Mouse (Mus musculus): ENCODE data around the gene Myoz1.

Gene Myoz1

GRCm38 (mm10) chr14:20672990-20673389 lies 16.6 kb upstream of the Myoz1 start:
- DNase-seq (ENCODE audit: low spot score): no peak

- no peak for DNase-seq (ENCODE audit: low spot score)
Observed at GRCm38 (mm10) chr14:20668154-20668810, 11.9 kb upstream of the Myoz1 start, which contains the start of gene Synpo2l. Synpo2l (minus strand) TSS chr14:20668354.

GRCm38 (mm10) chr14:20667469-20667868 lies 11.1 kb upstream of the Myoz1 start:
- no peak for DNase-seq (ENCODE audit: low spot score)

GRCm38 (mm10) chr14:20664436-20664835 lies 8.1 kb upstream of the Myoz1 start:
- no peak for DNase-seq (ENCODE audit: low spot score)

GRCm38 (mm10) chr14:20663601-20664000 lies 7.3 kb upstream of the Myoz1 start:
- DNase-seq (ENCODE audit: low spot score): no peak

GRCm38 (mm10) chr14:20662740-20663139 lies 6.4 kb upstream of the Myoz1 start:
- DNase-seq (ENCODE audit: low spot score): no peak

GRCm38 (mm10) chr14:20661661-20662331 lies 5.5 kb upstream of the Myoz1 start:
- DNase-seq (ENCODE audit: low spot score): no peak

GRCm38 (mm10) chr14:20660827-20661660 lies 4.7 kb upstream of the Myoz1 start:
- DNase-seq (ENCODE audit: low spot score): peak; percentile 91

GRCm38 (mm10) chr14:20659687-20660086 lies 3.3 kb upstream of the Myoz1 start:
- DNase-seq (ENCODE audit: low spot score): no peak

GRCm38 (mm10) chr14:20658902-20659301 lies 2.6 kb upstream of the Myoz1 start:
- no peak for DNase-seq (ENCODE audit: low spot score)

- no peak for DNase-seq (ENCODE audit: low spot score)
Observed at GRCm38 (mm10) chr14:20658326-20658725, 2.0 kb upstream of the Myoz1 start.

GRCm38 (mm10) chr14:20655731-20656130 lies 609 bp downstream of the Myoz1 start:
- no peak for DNase-seq (ENCODE audit: low spot score)

- DNase-seq (ENCODE audit: low spot score): no peak
Observed at GRCm38 (mm10) chr14:20654690-20655421, 1.5 kb downstream of the Myoz1 start.

- DNase-seq (ENCODE audit: low spot score): no peak
Observed at GRCm38 (mm10) chr14:20651722-20652256, 4.6 kb downstream of the Myoz1 start.

GRCm38 (mm10) chr14:20651000-20651399 lies 5.3 kb downstream of the Myoz1 start:
- no peak for DNase-seq (ENCODE audit: low spot score)

- DNase-seq (ENCODE audit: low spot score): no peak
Observed at GRCm38 (mm10) chr14:20646381-20646780, 10.0 kb downstream of the Myoz1 start.

- DNase-seq (ENCODE audit: low spot score): no peak
Observed at GRCm38 (mm10) chr14:20645547-20645946, 10.8 kb downstream of the Myoz1 start.

- peak; percentile 9 for DNase-seq (ENCODE audit: low spot score)
Observed at GRCm38 (mm10) chr14:20641438-20641875, 14.9 kb downstream of the Myoz1 start.

- DNase-seq (ENCODE audit: low spot score): peak; percentile 94
Observed at GRCm38 (mm10) chr14:20640644-20641437, 15.5 kb downstream of the Myoz1 start, which contains the start of gene Usp54. Usp54 (minus strand) TSS chr14:20641063.

- no peak for DNase-seq (ENCODE audit: low spot score)
Observed at GRCm38 (mm10) chr14:20639918-20640619, 16.3 kb downstream of the Myoz1 start.
